Mouse (Mus musculus) adrenal gland, postnatal 14 days (tissue): Measurements from ENCODE around the gene Armh2. TPM values are rescaled to one million over a fixed set of nuclear protein-coding genes. Genes with fewer than 3 reads are reported as not detected.
A peak's percentile ranks its signal among the peaks of the same experiment; 100 is the strongest.

Experiments
- DNase-seq: peaks from one replicate; pipeline ENCODE4 v3.0.0; 2021; ENCODE audit warnings: mixed read lengths
- long read RNA-seq, 2 experiments: library from polyadenylated mRNA; stranded (forward); transcript quantifications; one replicate each; pipeline ENCODE4 v2.0.0; 2021
- total RNA-seq: library from RNA; stranded (reverse); gene quantifications from 2 replicates; pipeline ENCODE4 v1.2.3, GENCODE M21; 2021

Gene Armh2
- not detected in 2 replicates for total RNA-seq
- long read RNA-seq, experiment 1: 0 reads
- long read RNA-seq, experiment 2: 0 reads

- DNase-seq: no peak
Measured at GRCm38 (mm10) chr13:24741028-24741427, at the start of gene Armh2. Armh2 (plus strand) TSS chr13:24741232.

- DNase-seq: no peak
Measured at GRCm38 (mm10) chr13:24693312-24693711, 47.7 kb upstream of the Armh2 start.

DNA sequence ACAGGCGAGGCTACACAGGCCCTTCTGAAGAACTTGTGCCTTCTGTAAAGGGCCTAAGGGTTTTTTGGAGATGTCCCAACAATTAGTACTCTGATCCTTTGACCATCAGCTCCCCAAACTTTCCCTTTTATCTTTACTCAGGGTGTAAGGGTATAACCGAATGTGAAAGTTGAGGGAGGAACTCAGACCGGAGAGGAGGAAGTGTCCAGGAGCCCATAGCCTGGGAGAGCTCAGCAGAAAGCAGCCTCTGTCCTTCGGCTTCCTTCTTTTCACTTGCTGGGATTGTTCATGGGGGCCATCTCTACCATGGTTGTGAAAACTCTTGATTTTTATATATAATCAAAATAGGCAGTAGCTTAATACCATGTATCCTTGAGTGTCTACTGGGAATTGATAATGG lies 42.3 kb upstream of the Armh2 start:
- DNase-seq: no peak

DNA sequence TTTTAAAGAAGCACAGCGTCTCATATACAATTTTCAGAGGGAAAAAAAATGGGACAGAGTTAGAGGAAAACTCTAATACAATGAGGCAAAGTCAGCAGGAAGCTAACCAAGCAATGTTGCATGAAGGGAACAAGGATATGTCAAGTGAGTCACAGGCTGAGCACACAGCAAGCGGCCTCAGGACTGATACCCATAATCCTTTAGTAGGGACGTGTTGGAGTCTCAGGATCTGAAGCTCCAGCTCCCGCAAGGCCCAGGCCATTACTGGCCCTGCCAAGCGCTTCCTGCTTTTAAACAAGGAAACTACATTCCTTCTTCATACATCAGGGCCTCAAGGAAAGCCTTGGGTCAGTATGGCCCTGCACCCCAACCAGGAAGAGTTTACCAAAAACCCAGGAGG lies 38.9 kb upstream of the Armh2 start:
- no peak for DNase-seq

- DNase-seq: no peak
Measured at GRCm38 (mm10) chr13:24709656-24710396, 31.2 kb upstream of the Armh2 start.

DNA sequence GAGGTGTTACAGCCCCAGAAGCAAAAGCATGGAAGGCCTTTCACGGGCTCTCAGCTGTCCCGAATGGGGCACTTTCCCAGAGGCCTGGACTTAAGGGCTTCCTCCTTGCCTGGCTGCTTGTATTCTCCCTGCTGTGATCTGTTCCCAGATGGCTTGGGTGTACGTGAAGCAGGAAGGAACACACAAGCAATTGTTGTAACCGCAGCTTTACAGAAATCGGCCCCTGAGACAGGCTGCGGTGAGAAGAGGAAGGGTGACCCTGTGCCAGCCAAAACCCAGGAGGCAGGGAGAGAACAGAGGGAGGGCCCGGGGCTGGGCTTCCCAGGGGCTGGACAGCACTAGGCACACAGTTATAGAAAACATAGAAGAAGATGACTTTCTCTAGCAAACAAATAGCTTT lies 30.1 kb upstream of the Armh2 start:
- DNase-seq: no peak

DNA sequence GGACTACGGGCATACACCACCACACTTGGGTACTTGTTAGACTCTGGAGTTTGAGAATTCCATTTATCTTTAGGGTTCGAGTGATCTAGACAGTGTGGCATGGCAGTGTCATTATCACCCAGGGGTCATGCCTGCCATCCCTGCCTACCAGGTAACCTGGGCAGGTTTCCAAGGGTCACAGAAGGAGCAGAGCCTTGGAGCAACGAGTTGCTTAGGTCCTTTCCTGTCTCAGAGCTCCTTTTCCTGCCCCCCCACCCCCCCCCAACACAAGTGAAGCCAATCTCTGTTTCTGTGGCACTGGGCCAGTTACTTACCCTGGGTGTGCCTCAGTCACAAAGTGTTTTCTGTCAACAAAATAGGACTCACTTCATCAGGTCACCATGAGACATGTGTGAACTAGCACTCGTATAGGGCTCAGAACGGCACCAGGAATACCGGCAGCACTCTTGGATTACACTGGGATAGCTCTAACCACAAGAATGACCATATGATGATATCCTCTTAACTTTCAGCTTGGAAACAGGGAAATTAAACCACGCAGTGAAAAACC lies 28.4 kb upstream of the Armh2 start:
- DNase-seq: peak; percentile 31

GRCm38 (mm10) chr13:24713434-24714000 lies 27.5 kb upstream of the Armh2 start:
- peak; percentile 94 for DNase-seq

GRCm38 (mm10) chr13:24714360-24714885 lies 26.6 kb upstream of the Armh2 start:
- no peak for DNase-seq

- DNase-seq: no peak
Measured at GRCm38 (mm10) chr13:24715601-24716000, 25.4 kb upstream of the Armh2 start.

GRCm38 (mm10) chr13:24716441-24716840 lies 24.6 kb upstream of the Armh2 start:
- DNase-seq: no peak

GRCm38 (mm10) chr13:24717677-24718076 lies 23.4 kb upstream of the Armh2 start:
- no peak for DNase-seq

DNA sequence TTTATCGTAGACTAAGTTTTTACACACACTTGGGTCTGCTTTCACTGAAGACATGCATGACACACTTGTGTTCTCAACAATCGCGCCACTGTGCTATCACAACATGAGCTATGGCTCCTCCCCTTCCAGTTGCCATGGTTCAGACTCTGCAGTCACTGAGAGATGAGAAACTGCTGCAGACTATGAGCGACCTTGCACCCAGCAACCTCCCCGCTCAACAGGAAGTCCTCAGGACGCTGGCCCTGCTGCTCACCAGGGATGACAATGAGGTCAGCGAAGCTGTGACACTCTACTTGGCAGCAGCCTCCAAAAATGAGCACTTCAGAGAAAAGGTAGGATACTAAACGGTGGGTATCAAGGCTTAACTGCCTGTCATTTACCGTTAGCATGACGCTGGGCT lies 19.5 kb upstream of the Armh2 start:
- DNase-seq: peak; percentile 80

DNA sequence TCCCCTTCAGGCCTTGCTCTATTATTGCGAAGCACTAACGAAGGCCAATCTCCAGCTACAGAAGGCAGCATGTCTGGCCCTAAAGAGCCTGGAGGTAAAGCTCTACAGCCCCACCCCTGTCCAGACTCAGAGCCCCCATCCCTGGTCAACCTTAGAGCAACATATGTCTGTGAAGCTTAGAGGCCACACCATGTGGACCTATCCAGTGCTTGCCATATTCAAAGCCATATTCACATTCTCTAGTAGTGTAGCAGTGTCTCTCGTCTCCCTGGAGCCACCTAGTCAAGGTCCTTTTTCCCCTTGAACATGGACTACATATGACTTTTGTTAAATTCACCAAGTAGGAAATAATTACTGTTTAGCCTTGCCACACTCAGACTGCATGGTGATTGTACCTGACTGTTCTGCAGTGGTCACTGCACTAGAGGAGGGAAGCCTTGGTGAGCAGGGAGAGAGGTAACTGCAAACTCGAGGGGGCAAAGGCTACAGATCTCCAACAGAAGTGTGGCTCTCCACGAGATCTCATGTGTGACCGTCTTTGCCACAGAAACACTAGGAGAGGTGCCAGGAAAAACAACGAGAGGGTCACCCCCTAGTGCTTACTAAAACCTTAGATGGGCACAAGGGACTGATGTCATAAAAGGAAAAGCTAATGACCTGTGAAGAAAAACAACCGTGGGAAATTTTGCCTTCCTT lies 17.2 kb upstream of the Armh2 start:
- no peak for DNase-seq

GRCm38 (mm10) chr13:24724395-24724759 lies 16.7 kb upstream of the Armh2 start:
- no peak for DNase-seq

GRCm38 (mm10) chr13:24729128-24729527 lies 11.9 kb upstream of the Armh2 start:
- no peak for DNase-seq

DNA sequence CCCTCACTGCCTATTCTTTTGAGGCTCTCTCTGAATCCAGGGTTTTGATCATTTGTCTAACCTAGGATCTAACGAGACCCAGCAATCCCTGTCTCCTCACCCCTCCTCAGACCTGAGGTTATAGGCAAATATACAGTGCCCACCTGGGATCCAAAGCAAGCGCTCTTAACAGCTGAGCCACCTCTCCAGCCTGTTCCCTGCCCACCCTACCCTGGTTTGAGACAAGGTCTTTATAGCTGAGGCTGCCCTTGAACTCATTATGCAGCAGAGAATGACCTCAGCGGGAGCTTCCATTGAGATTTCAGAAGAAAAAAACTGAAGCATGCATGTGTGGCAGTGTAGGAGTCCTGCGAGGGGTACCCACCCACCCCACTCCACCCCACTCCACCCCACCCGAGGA lies 6.5 kb upstream of the Armh2 start:
- DNase-seq: no peak

DNA sequence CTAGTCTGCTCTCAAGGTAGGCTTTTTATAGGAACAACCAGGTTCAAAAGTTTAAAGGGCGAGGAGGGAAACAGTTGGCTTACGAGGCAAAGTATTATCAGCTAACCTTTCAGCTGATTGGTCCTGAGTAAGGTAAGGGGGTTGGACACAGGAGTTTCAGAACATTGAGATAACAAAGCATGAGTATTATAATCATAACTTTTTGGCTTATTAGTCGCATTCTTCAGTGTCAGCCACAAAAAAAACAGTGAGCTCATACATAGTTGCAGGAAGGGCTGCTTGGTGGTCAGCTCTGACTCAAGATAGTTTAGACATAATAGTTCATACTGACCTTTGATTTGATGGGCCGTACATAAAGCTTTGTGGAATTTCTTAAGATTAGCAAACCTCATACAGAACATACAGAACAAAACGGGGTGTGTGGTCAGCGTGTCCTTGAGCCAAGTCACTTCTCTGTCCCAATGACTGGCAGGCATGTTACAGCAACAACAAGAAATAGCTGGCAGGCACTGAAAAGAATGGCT lies 5.4 kb upstream of the Armh2 start:
- DNase-seq: peak; percentile 30

DNA sequence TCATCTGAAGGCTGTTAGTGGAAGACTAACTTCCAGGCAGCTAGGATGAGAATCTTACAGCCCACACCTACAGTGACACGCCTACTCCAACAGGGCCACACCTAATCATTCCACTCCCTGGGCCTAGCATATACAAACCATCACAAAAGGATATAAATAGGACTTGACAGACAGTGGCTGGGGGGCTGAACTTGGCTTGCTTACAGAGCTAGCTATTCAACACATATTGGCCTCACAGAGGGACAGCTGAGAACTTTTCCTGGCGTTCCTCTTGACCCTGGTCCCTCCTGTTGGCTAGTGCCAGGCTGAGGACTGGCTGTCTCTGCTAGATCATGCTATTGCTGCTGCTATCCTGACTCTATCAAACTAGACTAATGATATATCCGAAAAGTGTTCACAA lies 6.8 kb downstream of the Armh2 start:
- no peak for DNase-seq

DNA sequence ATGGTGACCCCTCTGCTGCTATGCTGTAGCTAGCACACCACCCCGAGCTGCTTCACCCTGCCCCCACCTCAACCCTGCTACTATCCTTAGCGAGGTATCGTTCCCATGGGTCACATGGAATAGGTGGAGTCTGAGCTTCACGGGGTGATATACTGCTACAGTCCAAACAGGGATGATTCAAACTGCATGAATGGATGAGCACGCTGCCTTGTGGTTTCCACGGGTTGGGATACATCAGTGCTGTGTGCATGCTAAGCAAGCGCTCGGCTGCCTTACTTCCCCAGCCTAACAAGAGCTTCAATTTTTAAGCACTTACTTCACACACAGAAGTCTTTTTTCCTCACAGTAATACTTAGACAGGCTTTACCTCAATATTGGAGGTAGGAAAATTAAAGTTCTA lies 9.8 kb downstream of the Armh2 start:
- no peak for DNase-seq

GRCm38 (mm10) chr13:24751396-24751795 lies 10.4 kb downstream of the Armh2 start:
- DNase-seq: no peak

- DNase-seq: no peak
Measured at GRCm38 (mm10) chr13:24756756-24757155, 15.7 kb downstream of the Armh2 start.
